Mouse (Mus musculus): ENCODE results near the gene Rhot2.

GRCm38 (mm10) chr17:25827546-25828222 lies 17.0 kb downstream of the Rhot2 start:
- TF ChIP-seq CTCF (IDR thresholded peaks at IDR 0.05; ENCODE audit: control insufficient read depth, insufficient read depth, insufficient read length), result no peak
- TF ChIP-seq MYOD1 (IDR thresholded peaks at IDR 0.05; ENCODE audit: control insufficient read depth, insufficient read length, low read depth), result no peak
- TF ChIP-seq CEBPB (IDR thresholded peaks at IDR 0.05; ENCODE audit: low read depth), result no peak
- no peak for TF ChIP-seq USF1 (IDR thresholded peaks at IDR 0.05; ENCODE audit: low read depth)
- no peak for TF ChIP-seq MAX (IDR thresholded peaks at IDR 0.05)
